Mouse (Mus musculus) heart, postnatal 10 days (tissue): ENCODE measurements at regions not wholly inside any gene's neighbourhood (a gene's known extent, or its start where the extent isn't known, plus 50 kb on each side); places are given as distances from the start of the nearest gene placed in this dataset.

Source experiments
- DNase-seq, 2 experiments: peaks; one replicate each; pipeline ENCODE4 v3.0.0; 2021
- intact Hi-C: fragments of 180-260 bp; cut with DNase I; formaldehyde crosslinking; loops from one replicate; pipeline ENCODE4 v1.15.1; 2025

GRCm38 (mm10) chr11:117538732-117539131, 54.6 kb downstream of the Gm11733 start:
- intact Hi-C loops: no loop called here
- DNase-seq: no peak

GRCm38 (mm10) chr11:117540609-117541008, 56.4 kb downstream of the Gm11733 start:
- intact Hi-C loops: no loop called here

GRCm38 (mm10) chr11:117541205-117541884, 57.2 kb downstream of the Gm11733 start:
- intact Hi-C loops: no loop called here
- DNase-seq: peak; percentile 60 to 64

More at GRCm38 (mm10) chr11:117540609-117541008, 56.4 kb downstream of the Gm11733 start:
- DNase-seq: no peak

GRCm38 (mm10) chr11:117543191-117543590, 59.0 kb downstream of the Gm11733 start:
- intact Hi-C loops: no loop called here
- DNase-seq: no peak

GRCm38 (mm10) chr11:117544507-117544906, 60.3 kb downstream of the Gm11733 start:
- DNase-seq: no peak
- intact Hi-C loops: no loop called here

GRCm38 (mm10) chr11:117544926-117545325, 60.8 kb downstream of the Gm11733 start:
- intact Hi-C loops: no loop called here
- DNase-seq: no peak

GRCm38 (mm10) chr11:117551926-117552325, 67.8 kb downstream of the Gm11733 start:
- intact Hi-C loops: no loop called here

GRCm38 (mm10) chr11:117552430-117552969, 68.3 kb downstream of the Gm11733 start:
- intact Hi-C loops: no loop called here
- no peak for DNase-seq

More at GRCm38 (mm10) chr11:117551926-117552325, 67.8 kb downstream of the Gm11733 start:
- no peak for DNase-seq

GRCm38 (mm10) chr11:117554111-117554510, 69.9 kb downstream of the Gm11733 start:
- DNase-seq: no peak
- intact Hi-C loops: no loop called here

GRCm38 (mm10) chr11:117557474-117558381, 73.6 kb downstream of the Gm11733 start:
- intact Hi-C loops: no loop called here
- DNase-seq: peak; percentile 74 to 78

GRCm38 (mm10) chr11:117559839-117560238, 75.7 kb downstream of the Gm11733 start:
- intact Hi-C loops: no loop called here
- DNase-seq: no peak

GRCm38 (mm10) chr11:117567961-117568605, 83.9 kb downstream of the Gm11733 start:
- intact Hi-C loops: no loop called here
- no peak for DNase-seq

- intact Hi-C loops: no loop called here
- DNase-seq: peak; percentile 63 to 66
Observed at GRCm38 (mm10) chr11:117568606-117568991, 84.4 kb downstream of the Gm11733 start.

GRCm38 (mm10) chr11:117569566-117570101, 84.5 kb upstream of the Tnrc6c start:
- no peak for DNase-seq

GRCm38 (mm10) chr11:117571858-117572257, 82.2 kb upstream of the Tnrc6c start:
- DNase-seq: no peak
- intact Hi-C loops: no loop called here

More at GRCm38 (mm10) chr11:117569566-117570101, 84.5 kb upstream of the Tnrc6c start:
- intact Hi-C loops: no loop called here

- intact Hi-C loops: no loop called here
- peak; percentile 77 to 82 for DNase-seq
Observed at GRCm38 (mm10) chr11:117574721-117575120, 79.4 kb upstream of the Tnrc6c start.

GRCm38 (mm10) chr11:117579121-117579520, 75.0 kb upstream of the Tnrc6c start:
- no peak for DNase-seq

GRCm38 (mm10) chr11:117579720-117580119, 74.4 kb upstream of the Tnrc6c start:
- no peak for DNase-seq
- intact Hi-C loops: no loop called here

More at GRCm38 (mm10) chr11:117579121-117579520, 75.0 kb upstream of the Tnrc6c start:
- intact Hi-C loops: no loop called here

- DNase-seq: no peak
- intact Hi-C loops: no loop called here
Observed at GRCm38 (mm10) chr11:117583478-117583877, 70.6 kb upstream of the Tnrc6c start.

GRCm38 (mm10) chr11:117585556-117585955, 68.5 kb upstream of the Tnrc6c start:
- intact Hi-C loops: no loop called here
- DNase-seq: no peak

- intact Hi-C loops: no loop called here
- DNase-seq: no peak
Observed at GRCm38 (mm10) chr11:117586063-117586462, 68.0 kb upstream of the Tnrc6c start.
